Mouse (Mus musculus) embryonic fibroblast, embryonic 13.5 days (primary cell): ENCODE data around the gene C3.

Experiments used
- CTCF ChIP-seq: IDR thresholded peaks from 2 replicates; pipeline ENCODE4 v1.5.1; 2011; ENCODE audit warnings: mild to moderate bottlenecking, control low read depth, low read length, moderate library complexity, borderline replicate concordance; ENCODE audit not compliant: insufficient read depth
- POLR2A ChIP-seq: IDR thresholded peaks from 2 replicates; pipeline ENCODE4 v1.6.1; 2011; ENCODE audit warnings: low read depth, mild to moderate bottlenecking, control low read depth, low read length, moderate library complexity

DNA sequence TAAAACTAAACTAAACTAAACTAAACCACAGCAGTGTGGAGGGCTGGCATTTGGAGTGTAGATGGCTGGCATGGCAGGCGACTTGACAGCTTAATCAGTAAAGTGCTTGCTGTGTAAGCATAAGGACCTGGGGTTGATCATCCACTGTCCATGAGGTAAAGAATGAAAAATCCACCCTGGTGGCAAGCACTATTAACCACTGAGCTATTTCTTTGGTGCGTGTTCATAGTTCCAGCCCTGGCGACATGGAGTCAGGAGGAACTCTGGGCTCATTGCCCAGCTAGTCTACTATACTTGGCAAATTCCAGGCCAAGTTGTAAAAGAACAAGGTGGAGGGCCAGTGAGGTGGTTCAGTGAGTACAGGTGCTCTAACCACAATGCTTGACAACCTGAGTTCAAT, 20.0 kb downstream of the C3 start:
- TF ChIP-seq CTCF (no peak), POLR2A (no peak)
